In the genomic region with DNA sequence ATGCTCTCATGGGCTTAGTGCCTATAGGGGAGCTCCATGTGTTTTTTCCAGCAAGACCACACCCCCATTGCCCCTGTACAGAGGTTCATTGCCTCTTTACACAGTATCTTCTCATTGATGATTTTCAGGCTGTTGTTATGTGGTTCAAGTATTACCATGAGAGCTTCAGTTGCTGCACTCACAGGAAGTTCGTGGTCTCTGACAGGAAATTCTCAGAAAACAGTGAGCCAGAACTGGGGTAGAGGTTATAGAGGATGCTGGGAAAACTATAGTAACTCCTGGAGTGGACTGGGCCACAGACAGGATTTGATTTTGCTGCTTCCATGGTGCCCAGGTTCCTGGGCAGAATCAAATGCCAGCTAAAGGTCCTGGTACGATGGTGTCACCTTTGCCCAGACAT, we compare ENCODE assay signal across 10 mouse cellular contexts. TPM values are rescaled to one million over a fixed set of nuclear protein-coding genes. Genes with fewer than 3 reads are reported as not detected.
DNase-seq lines count a peak whose midpoint lies in the region; ATAC-seq and TF ChIP-seq lines count a peak whose summit lies in the region.
"Had no signal": no experiment of that assay in that cellular context is flagged by ENCODE, and none has a peak within 500 bp of the region (broad histone marks: within the 10 kb centered on the region; RNA-seq: fewer than 3 reads in every experiment).

No protein-coding gene starts in this region.

- intact Hi-C loops in gastrocnemius, postnatal 36 days (cut with DNase I): no loop called here

- peak overlapping the region; percentile 53 for H3K4me2 ChIP-seq in lung, embryonic 14.5 days
- H3K4me2 ChIP-seq in hindbrain, embryonic 14.5 days (replicated peaks): no peak overlapping the region
- H3K4me2 ChIP-seq: midbrain, embryonic 15.5 days had no signal

- H3K9ac ChIP-seq in lung, embryonic 14.5 days: no peak overlapping the region
- no peak overlapping the region for H3K9ac ChIP-seq in hindbrain, embryonic 14.5 days
- H3K9ac ChIP-seq: midbrain, embryonic 15.5 days had no signal

- no peaks in the 10 kb centered on the region for H3K27me3 ChIP-seq in lung, embryonic 14.5 days (ENCODE audit: insufficient read depth, low read length)
- no peaks in the 10 kb centered on the region for H3K27me3 ChIP-seq in hindbrain, embryonic 14.5 days (ENCODE audit: control insufficient read depth, insufficient read depth, low read length)
- H3K27me3 ChIP-seq: midbrain, embryonic 15.5 days had no signal

- no peak for ATAC-seq in lung, embryonic 14.5 days (ENCODE audit: insufficient read depth)
- ATAC-seq in hindbrain, embryonic 14.5 days (ENCODE audit: low FRiP score): no peak
- ATAC-seq: midbrain, embryonic 15.5 days had no signal

- peak; percentile 15 for DNase-seq in lung, embryonic 14.5 days
- no peak for DNase-seq in lung, postnatal 14 days
- DNase-seq in lung, postnatal 10 days: peak; percentile 14
- peak; percentile 62 for DNase-seq in thymus, postnatal 14 days
- no peak for DNase-seq in cerebellum, postnatal 10 days
- no peak for DNase-seq in gastrocnemius, postnatal 36 days
- no peak for DNase-seq in hindbrain, embryonic 14.5 days (ENCODE audit: low spot score)
- DNase-seq: adrenal gland, postnatal 14 days had no signal

- peaks cover 4% of the 10 kb centered on the region; the same call in 1 of the 2 replicates for H3K9me3 ChIP-seq in lung, embryonic 14.5 days (ENCODE audit: low read depth, low read length)
- H3K9me3 ChIP-seq in hindbrain, embryonic 14.5 days (ENCODE audit: control insufficient read depth, low read length): 0 out of 2 replicates have a peak, but pooled peaks cover 3% of the 10 kb centered on the region
- H3K9me3 ChIP-seq: midbrain, embryonic 15.5 days had no signal

- 75% methylated on average over 2 of the region's 2 CpGs for WGBS in lung, embryonic 14.5 days
- WGBS in hindbrain, embryonic 14.5 days: 88% methylated on average over 2 of the region's 2 CpGs

- H3K4me1 ChIP-seq in lung, embryonic 14.5 days (ENCODE audit: insufficient read depth): no peaks in the 10 kb centered on the region; the same call in none of the 2 replicates
- H3K4me1 ChIP-seq in bone marrow macrophage, adult 2 months (ENCODE audit: control insufficient read depth, insufficient read depth, low read length): peaks cover 9% of the 10 kb centered on the region
- H3K4me1 ChIP-seq in hindbrain, embryonic 14.5 days (replicated peaks; ENCODE audit: control insufficient read depth, insufficient read depth, low read length): peaks cover 8% of the 10 kb centered on the region; the same call in 1 of the 2 replicates

- TF ChIP-seq POLR2A in bone marrow macrophage, adult 2 months (IDR thresholded peaks at IDR 0.05; ENCODE audit: borderline replicate concordance, low read depth, low read length): no peak

- H3K36me3 ChIP-seq in lung, embryonic 14.5 days (ENCODE audit: insufficient read depth): peaks cover 11% of the 10 kb centered on the region
- H3K36me3 ChIP-seq in hindbrain, embryonic 14.5 days (replicated peaks; ENCODE audit: control insufficient read depth, insufficient read depth): no peaks in the 10 kb centered on the region
- H3K36me3 ChIP-seq: midbrain, embryonic 15.5 days had no signal

- H3K4me3 ChIP-seq in lung, embryonic 14.5 days (ENCODE audit: low read depth, low read length): no peak overlapping the region
- peak overlapping the region; percentile 34 for H3K4me3 ChIP-seq in bone marrow macrophage, adult 2 months (ENCODE audit: insufficient read depth, low read length)
- no peak overlapping the region for H3K4me3 ChIP-seq in hindbrain, embryonic 14.5 days (replicated peaks; ENCODE audit: low read length)
- H3K4me3 ChIP-seq: midbrain, embryonic 15.5 days had no signal

- no peak overlapping the region for H3K27ac ChIP-seq in lung, embryonic 14.5 days (ENCODE audit: low read depth)
- peak overlapping the region; percentile 72 for H3K27ac ChIP-seq in bone marrow macrophage, adult 2 months (ENCODE audit: insufficient read depth, low read depth, low read length)
- no peak overlapping the region for H3K27ac ChIP-seq in hindbrain, embryonic 14.5 days
- H3K27ac ChIP-seq: midbrain, embryonic 15.5 days had no signal

- TF ChIP-seq CTCF in lung, embryonic 14.5 days (IDR thresholded peaks at IDR 0.05; ENCODE audit: low read depth): no peak
- no peak for TF ChIP-seq CTCF in bone marrow macrophage, adult 2 months (IDR thresholded peaks at IDR 0.05; ENCODE audit: low read depth, low read length)

RNA-seq across cellular contexts. Expression of a gene that starts 2.2 kb away (rescaled TPM):
- 48.9 and 50.4 TPM in 2 replicates for polyA plus RNA-seq in lung, embryonic 14.5 days (2014; fragmentation: Nextera tagmentation; extraction: Ambion mirVana)
- polyA plus RNA-seq in bone marrow macrophage, adult 2 months (2012; ENCODE audit: insufficient read depth, insufficient read length, missing spikeins): 97.4 and 98.2 TPM in 2 replicates
- 1 to 10 TPM; 2.5 to 3.1 TPM for total RNA-seq in gastrocnemius, postnatal 36 days (2021)
- polyA plus RNA-seq in hindbrain, embryonic 14.5 days (2014; fragmentation: Nextera tagmentation; extraction: Ambion mirVana): 5.5 and 6.2 TPM in 2 replicates

Comparison
In these comparisons a context has a peak if more than half of its experiments do, and no peak if none do; other contexts are left out.
1. DNase-seq: peak in lung, embryonic 14.5 days (single experiment), lung, postnatal 10 days (single experiment) and thymus, postnatal 14 days (single experiment); none in lung, postnatal 14 days (single experiment), cerebellum, postnatal 10 days (0 of 2), gastrocnemius, postnatal 36 days (0 of 2) and hindbrain, embryonic 14.5 days (single experiment).